Mouse (Mus musculus): ENCODE results near the gene Spz1. TPM values are rescaled to one million over a fixed set of nuclear protein-coding genes. Genes with fewer than 3 reads are reported as not detected.

Gene Spz1
- polyA plus RNA-seq, 1 experiment from 2014 or later, result not detected

DNA sequence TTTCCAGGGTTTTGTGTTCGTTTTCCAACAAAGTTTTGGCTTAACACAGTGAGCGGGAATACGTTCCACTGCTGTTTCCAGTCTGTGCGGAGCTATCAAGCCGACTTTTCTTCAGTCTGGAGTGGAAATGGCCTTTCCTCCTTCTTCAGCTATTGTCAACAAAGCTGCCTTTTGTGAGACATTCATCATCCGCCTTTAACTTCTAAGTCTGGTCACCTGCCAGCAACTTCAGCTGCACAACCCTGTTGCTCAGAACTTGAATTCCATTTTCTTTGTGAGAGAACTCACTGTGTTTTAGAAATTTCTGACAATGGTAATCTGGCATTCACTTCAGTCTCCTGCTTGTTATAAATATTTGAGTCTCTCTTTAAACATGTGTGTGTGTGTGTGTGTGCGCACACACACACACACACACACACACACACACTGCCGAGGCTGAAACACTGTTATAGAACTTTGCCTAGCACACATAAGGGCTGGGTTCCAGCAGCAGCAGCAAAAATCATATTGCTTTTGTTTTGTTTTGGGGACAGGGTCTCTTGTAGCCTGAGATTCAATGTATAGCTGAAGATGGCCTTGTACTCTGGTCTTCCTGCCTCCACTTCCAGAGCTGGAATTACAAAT lies 8.2 kb upstream of the Spz1 start:
- WGBS, result 57% methylated on average over 8 of the region's 8 CpGs
- H3K27me3 ChIP-seq (replicated peaks; ENCODE audit: control insufficient read depth, insufficient read depth, low read length), result no peaks in the 10 kb centered on the region
- H3K4me3 ChIP-seq (ENCODE audit: low read length), result no peak overlapping the region
- H3K9me3 ChIP-seq (ENCODE audit: control insufficient read depth, low read length), result no peaks in the 10 kb centered on the region
- no peak overlapping the region for H3K9ac ChIP-seq (ENCODE audit: low read depth, low read length)
- no peak overlapping the region for H3K27ac ChIP-seq (ENCODE audit: low read depth, low read length)
- H3K4me2 ChIP-seq (ENCODE audit: low read length), result no peak overlapping the region
- 0 out of 2 replicates have a peak, but pooled peaks have one; percentile 34 for ATAC-seq
- H3K36me3 ChIP-seq (ENCODE audit: control insufficient read depth, insufficient read depth, low read length), result no peaks in the 10 kb centered on the region
- no peaks in the 10 kb centered on the region for H3K4me1 ChIP-seq (ENCODE audit: control insufficient read depth, insufficient read depth, low read depth, low read length)

DNA sequence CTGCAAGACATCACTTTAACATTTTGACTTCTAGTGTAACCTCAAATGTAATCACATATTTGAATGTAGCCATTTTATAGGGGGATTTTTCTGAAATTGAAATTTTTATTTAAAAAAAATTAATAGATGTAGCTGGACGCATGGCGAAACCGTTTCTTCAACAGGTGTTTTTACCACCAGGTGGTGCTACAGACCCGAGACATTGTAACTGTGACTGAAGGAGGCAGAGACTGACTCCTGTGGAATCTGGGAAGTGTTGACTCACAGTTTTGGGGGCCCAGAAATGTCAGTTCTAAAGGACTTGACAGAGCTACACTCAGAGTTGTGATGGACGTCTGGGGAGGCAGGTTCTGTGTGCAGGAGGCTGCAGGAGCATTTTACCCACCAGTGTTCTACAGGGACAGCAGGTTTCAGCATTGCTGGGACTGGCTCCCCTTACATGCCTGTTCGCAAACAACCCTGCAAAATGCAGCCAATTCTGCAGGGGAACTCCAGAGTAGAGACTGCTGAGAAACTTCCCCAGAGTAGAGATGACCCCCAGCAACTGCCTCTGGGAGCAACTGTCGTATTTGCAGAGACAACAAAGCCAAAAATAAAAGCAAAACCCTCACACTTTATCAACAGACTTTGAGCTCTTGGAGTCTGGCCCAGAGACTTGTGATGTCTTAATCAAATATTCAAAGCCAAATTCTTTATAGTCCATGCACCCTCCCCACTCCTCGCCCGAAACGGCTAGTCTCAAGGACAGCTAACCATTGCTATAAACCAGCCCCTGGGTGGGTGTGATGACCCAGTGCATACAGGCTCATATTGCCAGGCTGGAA lies 4.5 kb upstream of the Spz1 start:
- Histone ChIP-seq H3K4me2 (ENCODE audit: low read length) (no peak overlapping the region), H3K9me3 (ENCODE audit: control insufficient read depth, low read length) (no peaks in the 10 kb centered on the region), H3K27me3 (replicated peaks; ENCODE audit: control insufficient read depth, insufficient read depth, low read length) (no peaks in the 10 kb centered on the region), H3K4me1 (ENCODE audit: control insufficient read depth, insufficient read depth, low read depth, low read length) (no peaks in the 10 kb centered on the region), H3K4me3 (ENCODE audit: low read length) (no peak overlapping the region), H3K27ac (ENCODE audit: low read depth, low read length) (no peak overlapping the region), H3K9ac (ENCODE audit: low read depth, low read length) (no peak overlapping the region), H3K36me3 (ENCODE audit: control insufficient read depth, insufficient read depth, low read length) (no peaks in the 10 kb centered on the region)
- peak; percentile 68 for ATAC-seq
- 33% methylated on average over 10 of the region's 10 CpGs for WGBS

DNA sequence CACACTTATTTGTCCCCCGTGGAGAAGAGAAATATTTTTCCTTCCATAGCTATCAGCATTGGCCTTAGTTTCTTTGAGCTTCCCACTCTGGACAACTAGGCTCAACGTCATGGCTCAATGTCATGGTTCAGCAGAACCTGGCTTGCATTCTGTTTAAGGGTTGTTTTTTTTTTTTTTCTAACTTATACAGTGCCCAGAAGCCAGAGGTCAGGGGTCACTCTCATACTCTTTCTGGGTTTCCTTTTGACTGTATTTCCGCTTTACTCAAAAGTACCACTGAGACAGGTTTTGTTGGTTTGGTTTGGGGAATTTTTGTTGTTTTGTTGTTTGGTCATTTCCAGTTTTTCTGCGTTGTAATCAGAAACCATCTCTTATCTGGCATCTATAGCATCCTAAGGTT lies 2.2 kb upstream of the Spz1 start:
- ATAC-seq, result no peak
- Histone ChIP-seq H3K9me3 (ENCODE audit: control insufficient read depth, low read length) (peaks cover 3% of the 10 kb centered on the region), H3K4me3 (ENCODE audit: low read length) (no peak overlapping the region), H3K27ac (ENCODE audit: low read depth, low read length) (no peak overlapping the region), H3K9ac (ENCODE audit: low read depth, low read length) (no peak overlapping the region), H3K36me3 (ENCODE audit: control insufficient read depth, insufficient read depth, low read length) (no peaks in the 10 kb centered on the region), H3K27me3 (replicated peaks; ENCODE audit: control insufficient read depth, insufficient read depth, low read length) (no peaks in the 10 kb centered on the region), H3K4me2 (ENCODE audit: low read length) (no peak overlapping the region), H3K4me1 (ENCODE audit: control insufficient read depth, insufficient read depth, low read depth, low read length) (no peaks in the 10 kb centered on the region)
- WGBS, result 81% methylated on average over 4 of the region's 4 CpGs

DNA sequence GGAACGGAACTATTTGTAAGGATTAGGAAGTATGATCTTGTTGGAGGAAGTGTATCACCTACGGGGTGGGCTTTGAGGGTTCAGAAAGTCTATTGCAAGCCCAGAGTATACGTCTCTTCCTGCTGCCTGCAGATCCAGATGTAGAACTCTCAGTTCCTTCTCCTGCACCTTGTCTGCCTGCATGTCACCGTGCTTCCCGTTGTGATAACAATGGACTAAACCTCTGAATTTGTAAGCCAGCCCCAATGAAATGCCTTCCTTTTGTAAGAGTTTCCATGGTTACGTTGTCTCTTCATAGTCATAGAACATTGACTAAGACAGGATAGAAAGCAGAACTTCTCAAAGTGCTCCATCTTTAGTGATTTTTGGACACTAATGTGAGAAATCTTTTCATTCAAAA lies 716 bp upstream of the Spz1 start:
- Histone ChIP-seq H3K4me2 (ENCODE audit: low read length) (no peak overlapping the region), H3K9me3 (ENCODE audit: control insufficient read depth, low read length) (peaks cover 3% of the 10 kb centered on the region), H3K27ac (ENCODE audit: low read depth, low read length) (no peak overlapping the region), H3K36me3 (ENCODE audit: control insufficient read depth, insufficient read depth, low read length) (no peaks in the 10 kb centered on the region), H3K27me3 (replicated peaks; ENCODE audit: control insufficient read depth, insufficient read depth, low read length) (no peaks in the 10 kb centered on the region), H3K4me1 (ENCODE audit: control insufficient read depth, insufficient read depth, low read depth, low read length) (no peaks in the 10 kb centered on the region), H3K4me3 (ENCODE audit: low read length) (no peak overlapping the region), H3K9ac (ENCODE audit: low read depth, low read length) (no peak overlapping the region)
- ATAC-seq, result no peak
- 50% methylated on average over 6 of the region's 6 CpGs for WGBS

DNA sequence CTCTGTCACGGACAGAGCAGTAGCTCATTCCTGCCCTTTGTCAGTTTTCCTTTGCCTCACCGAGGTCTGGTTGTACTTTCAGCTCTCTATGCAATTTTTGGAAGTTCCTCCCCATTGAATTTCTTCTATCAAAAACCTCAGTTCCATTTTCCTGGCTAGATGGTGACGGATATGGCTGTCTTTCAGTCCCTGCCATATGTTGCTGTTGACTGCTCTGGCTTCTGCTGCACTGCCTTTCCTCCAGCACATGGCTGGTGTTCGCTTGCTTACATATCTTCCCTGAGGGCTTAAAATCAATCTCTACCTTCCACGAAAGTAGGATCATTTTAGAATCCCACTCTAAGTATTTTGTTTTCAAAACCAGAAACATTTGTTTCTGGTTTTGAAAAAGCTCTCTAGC lies 16.5 kb downstream of the Spz1 start:
- H3K27ac ChIP-seq (ENCODE audit: low read depth, low read length), result no peak overlapping the region
- no peaks in the 10 kb centered on the region for H3K4me1 ChIP-seq (ENCODE audit: control insufficient read depth, insufficient read depth, low read depth, low read length)
- H3K9ac ChIP-seq (ENCODE audit: low read depth, low read length), result no peak overlapping the region
- no peak overlapping the region for H3K4me2 ChIP-seq (ENCODE audit: low read length)
- H3K27me3 ChIP-seq (replicated peaks; ENCODE audit: control insufficient read depth, insufficient read depth, low read length), result no peaks in the 10 kb centered on the region
- ATAC-seq, result no peak
- no peaks in the 10 kb centered on the region for H3K9me3 ChIP-seq (ENCODE audit: control insufficient read depth, low read length)
- 70% methylated on average over 5 of the region's 5 CpGs for WGBS
- no peaks in the 10 kb centered on the region for H3K36me3 ChIP-seq (ENCODE audit: control insufficient read depth, insufficient read depth, low read length)
- no peak overlapping the region for H3K4me3 ChIP-seq (ENCODE audit: low read length)

DNA sequence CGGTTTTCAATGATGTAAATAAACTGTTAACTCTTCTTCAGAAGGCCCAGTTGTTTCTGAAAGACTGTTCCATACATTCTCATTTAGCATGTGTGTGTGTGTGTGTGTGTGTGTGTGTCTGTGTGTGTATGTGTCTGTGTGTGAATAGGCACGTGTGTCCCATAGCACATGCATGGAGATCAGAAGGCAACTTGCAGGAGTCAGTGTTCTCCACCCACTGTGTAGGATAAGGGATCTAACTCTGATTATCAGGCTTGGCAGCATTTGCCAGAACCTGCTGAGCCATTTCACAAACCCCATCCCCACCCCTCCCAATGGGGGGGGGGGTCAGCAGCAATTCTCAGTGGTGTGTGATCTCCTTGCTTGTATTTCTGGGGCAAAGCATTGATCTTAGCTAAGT lies 18.7 kb downstream of the Spz1 start:
- Histone ChIP-seq H3K27me3 (replicated peaks; ENCODE audit: control insufficient read depth, insufficient read depth, low read length) (no peaks in the 10 kb centered on the region), H3K9ac (ENCODE audit: low read depth, low read length) (no peak overlapping the region), H3K4me2 (ENCODE audit: low read length) (no peak overlapping the region), H3K36me3 (ENCODE audit: control insufficient read depth, insufficient read depth, low read length) (no peaks in the 10 kb centered on the region), H3K4me1 (ENCODE audit: control insufficient read depth, insufficient read depth, low read depth, low read length) (no peaks in the 10 kb centered on the region), H3K4me3 (ENCODE audit: low read length) (no peak overlapping the region), H3K9me3 (ENCODE audit: control insufficient read depth, low read length) (no peaks in the 10 kb centered on the region), H3K27ac (ENCODE audit: low read depth, low read length) (no peak overlapping the region)
- 65% methylated on average over 2 of the region's 2 CpGs for WGBS
- ATAC-seq, result no peak

DNA sequence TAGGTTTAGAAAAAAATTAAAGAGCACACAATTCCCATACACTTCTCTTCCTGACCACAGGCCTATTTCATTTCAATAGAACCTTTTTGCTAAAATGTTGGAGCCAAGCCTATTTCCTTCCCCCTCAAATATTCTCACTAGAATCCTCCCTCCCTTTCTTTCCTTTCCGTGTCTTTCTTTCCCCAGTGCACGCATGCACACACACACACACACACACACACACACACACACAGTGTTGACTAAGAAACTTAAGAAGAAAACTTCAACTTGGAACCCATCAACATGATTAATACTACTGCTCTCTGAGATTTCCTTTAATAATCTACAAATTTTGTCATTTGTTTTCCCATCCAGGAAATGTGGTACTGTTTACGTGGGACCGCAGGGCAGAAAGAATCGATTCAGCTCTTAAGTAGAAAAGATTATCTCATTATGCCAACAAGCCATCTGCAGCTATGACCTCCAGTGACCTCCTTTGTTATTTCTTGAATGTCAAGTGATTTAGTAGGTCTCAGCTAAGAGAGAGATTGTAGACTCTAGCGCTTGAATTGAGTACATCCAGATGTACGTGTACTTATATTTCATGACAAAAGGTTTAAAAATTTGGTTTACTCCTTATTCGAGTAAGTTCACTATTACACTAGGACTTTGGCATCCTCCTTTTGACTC lies 19.4 kb downstream of the Spz1 start:
- no peak for ATAC-seq
- 33% methylated on average over 8 of the region's 8 CpGs for whole genome bisulfite sequencing

DNA sequence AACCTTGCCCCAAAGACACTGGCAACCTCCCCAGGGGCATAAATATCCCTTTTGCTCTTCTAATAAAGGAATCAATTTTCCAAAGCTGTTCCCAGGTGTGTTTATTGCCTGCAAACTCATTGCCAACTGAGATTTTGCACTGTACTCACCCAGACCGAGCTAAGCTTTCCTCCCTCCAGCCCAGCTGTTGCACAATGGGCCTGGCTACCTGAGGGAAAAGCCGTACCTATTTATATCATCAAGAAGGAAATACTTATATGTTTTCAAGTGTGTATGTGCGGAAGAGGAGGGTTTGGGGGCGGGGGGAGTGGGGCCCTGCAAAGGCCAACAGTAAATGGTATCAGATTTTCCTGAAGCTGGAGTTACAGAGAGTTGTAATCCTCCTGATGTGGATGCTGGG lies 28.9 kb downstream of the Spz1 start:
- Histone ChIP-seq H3K27ac (ENCODE audit: low read depth, low read length) (no peak overlapping the region), H3K9ac (ENCODE audit: low read depth, low read length) (no peak overlapping the region), H3K9me3 (ENCODE audit: control insufficient read depth, low read length) (peaks cover 8% of the 10 kb centered on the region), H3K36me3 (ENCODE audit: control insufficient read depth, insufficient read depth, low read length) (no peaks in the 10 kb centered on the region), H3K4me2 (ENCODE audit: low read length) (no peak overlapping the region), H3K4me1 (ENCODE audit: control insufficient read depth, insufficient read depth, low read depth, low read length) (no peaks in the 10 kb centered on the region), H3K4me3 (ENCODE audit: low read length) (no peak overlapping the region), H3K27me3 (replicated peaks; ENCODE audit: control insufficient read depth, insufficient read depth, low read length) (no peaks in the 10 kb centered on the region)
- ATAC-seq, result no peak
- WGBS, result 88% methylated on average over 4 of the region's 4 CpGs

More for the DNA sequence above, 19.4 kb downstream of the Spz1 start:
- Histone ChIP-seq H3K9ac (ENCODE audit: low read depth, low read length) (no peak overlapping the region), H3K4me2 (ENCODE audit: low read length) (no peak overlapping the region), H3K4me1 (ENCODE audit: control insufficient read depth, insufficient read depth, low read depth, low read length) (no peaks in the 10 kb centered on the region), H3K4me3 (ENCODE audit: low read length) (no peak overlapping the region), H3K27me3 (replicated peaks; ENCODE audit: control insufficient read depth, insufficient read depth, low read length) (no peaks in the 10 kb centered on the region), H3K9me3 (ENCODE audit: control insufficient read depth, low read length) (no peaks in the 10 kb centered on the region), H3K27ac (ENCODE audit: low read depth, low read length) (no peak overlapping the region), H3K36me3 (ENCODE audit: control insufficient read depth, insufficient read depth, low read length) (no peaks in the 10 kb centered on the region)

DNA sequence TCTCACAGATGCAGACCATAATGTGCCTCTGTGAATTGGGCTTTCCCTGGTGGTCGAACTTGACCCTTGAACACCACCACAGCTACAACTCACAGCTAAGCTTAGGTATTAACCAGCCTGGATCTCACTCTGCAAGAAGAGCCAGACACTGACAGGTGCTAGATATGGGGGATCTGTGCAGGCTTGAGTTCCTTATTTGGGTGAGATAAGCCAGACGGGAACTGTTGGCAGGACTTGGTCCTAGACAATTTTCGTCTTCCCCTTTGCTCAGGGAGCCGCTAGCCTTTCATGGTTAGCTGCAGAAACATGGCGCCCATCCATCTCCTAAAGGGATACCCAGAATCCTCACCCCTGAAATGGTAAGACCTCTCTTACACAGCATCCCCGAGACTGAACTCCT lies 35.0 kb downstream of the Spz1 start:
- H3K36me3 ChIP-seq (ENCODE audit: control insufficient read depth, insufficient read depth, low read length), result no peaks in the 10 kb centered on the region
- no peak overlapping the region for H3K27ac ChIP-seq (ENCODE audit: low read depth, low read length)
- no peaks in the 10 kb centered on the region for H3K4me1 ChIP-seq (ENCODE audit: control insufficient read depth, insufficient read depth, low read depth, low read length)
- WGBS, result 87% methylated on average over 6 of the region's 6 CpGs
- no peak overlapping the region for H3K4me3 ChIP-seq (ENCODE audit: low read length)
- H3K9ac ChIP-seq (ENCODE audit: low read depth, low read length), result no peak overlapping the region
- H3K27me3 ChIP-seq (replicated peaks; ENCODE audit: control insufficient read depth, insufficient read depth, low read length), result no peaks in the 10 kb centered on the region
- no peak for ATAC-seq
- H3K4me2 ChIP-seq (ENCODE audit: low read length), result no peak overlapping the region
- H3K9me3 ChIP-seq (ENCODE audit: control insufficient read depth, low read length), result no peaks in the 10 kb centered on the region
